Mouse (Mus musculus): ENCODE data around the gene Cga. TPM values are rescaled to one million over a fixed set of nuclear protein-coding genes. Genes with fewer than 3 reads are reported as not detected.
"Not testable (repeated sequence)": the region's sequence is repeated elsewhere in the genome, so short reads cannot be mapped to it uniquely, and the experiment has no call there.

Cga gene
- total RNA-seq, 2 experiments from 2014 or later = not detected

- DNase-seq = no peak
These were observed 4.9 kb downstream of the Cga start for GRCm38 (mm10) chr4:34898497-34898896.

- DNase-seq = no peak
These were observed 5.7 kb downstream of the Cga start for GRCm38 (mm10) chr4:34899322-34899721.

- peak; percentile 18 to 25 for DNase-seq
These were observed 6.6 kb downstream of the Cga start for GRCm38 (mm10) chr4:34900155-34900554.

GRCm38 (mm10) chr4:34901166-34901565 lies 7.6 kb downstream of the Cga start:
- no peak for DNase-seq

- not testable (repeated sequence) for DNase-seq
These were observed 8.0 kb downstream of the Cga start for GRCm38 (mm10) chr4:34901582-34901981.

GRCm38 (mm10) chr4:34905396-34905795 lies 11.8 kb downstream of the Cga start:
- no peak for DNase-seq

GRCm38 (mm10) chr4:34906151-34906550 lies 12.6 kb downstream of the Cga start:
- no peak for DNase-seq

GRCm38 (mm10) chr4:34907026-34907425 lies 13.4 kb downstream of the Cga start:
- no peak for DNase-seq

GRCm38 (mm10) chr4:34908127-34908526 lies 14.5 kb downstream of the Cga start:
- DNase-seq = no peak

- no peak for DNase-seq
These were observed 17.8 kb downstream of the Cga start for GRCm38 (mm10) chr4:34911401-34911800.

- no peak for DNase-seq
These were observed 18.6 kb downstream of the Cga start for GRCm38 (mm10) chr4:34912171-34912570.

GRCm38 (mm10) chr4:34917400-34917799 lies 23.8 kb downstream of the Cga start:
- DNase-seq = no peak

- DNase-seq = peak in 1 of 2 experiments; percentile 17
These were observed 28.7 kb downstream of the Cga start for GRCm38 (mm10) chr4:34922177-34922870.

- not testable (repeated sequence) for DNase-seq
These were observed 34.8 kb downstream of the Cga start for GRCm38 (mm10) chr4:34928386-34928785.

GRCm38 (mm10) chr4:34941046-34941445 lies 47.5 kb downstream of the Cga start:
- DNase-seq = no peak

- DNase-seq = no peak
These were observed 53.6 kb downstream of the Cga start for GRCm38 (mm10) chr4:34947181-34947580.

- no peak for DNase-seq
These were observed 60.1 kb downstream of the Cga start for GRCm38 (mm10) chr4:34953716-34954115.

Other genes with a start within 250 kb of the Cga start
- gene Slc35a1, start 206.3 kb upstream of the Cga start, total RNA-seq (2021) = 10 to 100 TPM; 20.9 to 22.0 TPM
- gene Cfap206, start 163.6 kb upstream of the Cga start, total RNA-seq (2021) = 1 to 10 TPM in 1 of 2 experiments, under 1 TPM in 1; 0.77 to 1.9 TPM
- not detected for gene Gm136, start 137.5 kb upstream of the Cga start, total RNA-seq (2021)
- 10 to 100 TPM; 18.9 to 23.2 TPM for gene Smim8, start 115.4 kb upstream of the Cga start, total RNA-seq (2021)
- 10 to 100 TPM; 25.9 to 28.1 TPM for gene Zfp292, start 10.8 kb upstream of the Cga start, total RNA-seq (2021)